Mouse (Mus musculus) brown adipose tissue, adult 24 weeks (tissue): ENCODE measurements around the gene Usp6nl. TPM values are rescaled to one million over a fixed set of nuclear protein-coding genes. Genes with fewer than 3 reads are reported as not detected.
A peak's percentile ranks its signal among the peaks of the same experiment; 100 is the strongest.

Source experiments
- H3K27ac ChIP-seq: fragments of 200-500 bp; replicated peaks from 2 replicates; pipeline ENCODE4 v1.5.1; 2012; ENCODE audit warnings: low read depth, mild to moderate bottlenecking, low read length
- H3K4me1 ChIP-seq: fragments of 200-500 bp; 2 replicates; pipeline ENCODE4 v1.6.1; 2012; ENCODE audit warnings: low read length, mixed read lengths; ENCODE audit not compliant: control insufficient read depth, insufficient read depth, insufficient read length
- H3K4me3 ChIP-seq: fragments of 200-500 bp; 2 replicates; pipeline ENCODE4 v1.5.1; 2012; ENCODE audit warnings: low read depth, mild to moderate bottlenecking, low read length, moderate library complexity; ENCODE audit not compliant: insufficient read depth
- polyA plus RNA-seq: library from polyadenylated mRNA; stranded (reverse); fragments of >200 nt; gene quantifications from 2 replicates; pipeline ENCODE4 v1.2.4, GENCODE M21; 2012; ENCODE audit not compliant: missing spikeins, insufficient read depth, insufficient read length

Usp6nl gene
- polyA plus RNA-seq, 1 experiment, result 5.6 TPM

DNA sequence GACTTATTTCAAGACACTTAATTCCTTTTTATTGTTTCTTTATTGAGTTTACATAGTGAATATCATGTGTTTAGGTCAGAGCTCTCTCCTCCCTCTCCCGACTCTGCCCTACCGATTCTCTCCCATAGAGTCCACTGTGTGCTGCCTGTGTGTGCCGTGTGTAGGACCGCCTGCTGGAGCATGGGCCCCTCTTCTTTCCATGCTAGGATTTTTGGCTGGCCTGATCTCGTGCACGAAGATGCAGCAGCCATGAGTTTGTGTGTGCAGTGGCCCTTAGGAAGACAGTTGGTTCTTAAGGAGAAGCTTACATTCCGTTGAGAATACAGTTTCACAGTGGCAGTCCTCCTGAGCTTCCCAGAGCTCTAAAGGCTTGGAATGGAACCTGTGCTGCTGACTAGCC, 19.0 kb downstream of the Usp6nl start:
- Histone ChIP-seq H3K4me3 (no peak overlapping the region), H3K4me1 (peaks cover 7% of the 10 kb centered on the region; the same call in 1 of the 2 replicates)

DNA sequence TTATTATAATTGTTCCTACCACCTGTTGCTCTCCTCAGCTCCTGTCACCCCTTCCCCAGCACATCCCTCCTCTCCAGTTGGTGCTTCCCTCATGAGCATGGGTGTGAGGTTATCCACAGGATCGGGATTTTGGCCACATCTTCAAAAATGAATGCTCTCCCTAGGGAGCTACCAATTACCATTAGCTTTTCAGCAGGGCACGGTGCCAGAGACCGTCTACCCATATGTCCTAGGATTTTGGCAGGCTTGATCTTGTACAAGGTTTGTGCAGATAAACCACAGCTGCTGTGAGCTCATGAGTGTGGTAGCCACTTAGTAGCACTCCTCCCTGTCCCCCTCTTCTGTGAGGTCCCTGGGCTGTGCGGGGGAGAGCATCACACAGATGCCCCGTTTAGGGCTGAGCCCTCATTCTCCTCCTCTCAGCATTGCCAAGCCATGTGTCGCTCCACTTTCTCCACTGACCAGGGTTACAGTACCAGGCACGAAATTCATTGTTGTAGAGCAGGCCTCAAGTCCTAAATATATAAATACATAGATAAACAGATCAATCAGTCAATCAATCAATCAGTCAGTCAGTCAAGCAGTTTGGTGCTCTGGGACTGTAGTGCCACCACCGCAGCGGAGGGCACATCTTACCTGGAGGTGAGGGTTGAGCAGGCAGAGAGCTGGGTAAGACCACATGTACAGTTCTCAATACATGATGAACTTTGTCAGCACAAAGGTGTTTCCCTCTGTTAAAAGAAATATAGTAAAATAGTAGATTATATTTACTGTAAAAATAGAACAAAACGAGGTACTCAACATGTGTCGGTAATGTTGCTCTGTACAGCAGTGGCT, 27.0 kb downstream of the Usp6nl start:
- Histone ChIP-seq H3K27ac (no peak overlapping the region), H3K4me3 (no peak overlapping the region), H3K4me1 (no peaks in the 10 kb centered on the region)

More for the DNA sequence above, 19.0 kb downstream of the Usp6nl start:
- no peak overlapping the region for H3K27ac ChIP-seq

DNA sequence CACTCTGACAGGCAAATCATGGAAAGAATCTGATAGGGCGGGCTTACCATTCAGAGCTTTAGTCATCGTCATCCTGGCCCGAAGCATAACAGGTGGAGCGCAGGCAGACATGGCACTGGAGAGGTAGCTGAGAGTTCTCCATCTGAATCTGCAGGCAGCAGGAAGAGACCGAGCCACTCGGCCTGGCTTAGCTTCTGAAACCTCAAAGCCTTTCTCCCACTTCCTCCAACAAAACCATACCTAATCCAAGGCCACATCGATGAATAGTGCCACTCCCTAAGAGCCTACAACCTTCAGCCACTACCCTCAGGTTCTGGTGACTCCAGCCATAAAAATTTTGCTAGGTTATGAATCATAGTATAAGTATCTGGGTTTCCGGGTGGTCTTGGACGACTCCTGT, 27.7 kb downstream of the Usp6nl start:
- Histone ChIP-seq H3K4me3 (no peak overlapping the region), H3K27ac (no peak overlapping the region), H3K4me1 (no peaks in the 10 kb centered on the region)

DNA sequence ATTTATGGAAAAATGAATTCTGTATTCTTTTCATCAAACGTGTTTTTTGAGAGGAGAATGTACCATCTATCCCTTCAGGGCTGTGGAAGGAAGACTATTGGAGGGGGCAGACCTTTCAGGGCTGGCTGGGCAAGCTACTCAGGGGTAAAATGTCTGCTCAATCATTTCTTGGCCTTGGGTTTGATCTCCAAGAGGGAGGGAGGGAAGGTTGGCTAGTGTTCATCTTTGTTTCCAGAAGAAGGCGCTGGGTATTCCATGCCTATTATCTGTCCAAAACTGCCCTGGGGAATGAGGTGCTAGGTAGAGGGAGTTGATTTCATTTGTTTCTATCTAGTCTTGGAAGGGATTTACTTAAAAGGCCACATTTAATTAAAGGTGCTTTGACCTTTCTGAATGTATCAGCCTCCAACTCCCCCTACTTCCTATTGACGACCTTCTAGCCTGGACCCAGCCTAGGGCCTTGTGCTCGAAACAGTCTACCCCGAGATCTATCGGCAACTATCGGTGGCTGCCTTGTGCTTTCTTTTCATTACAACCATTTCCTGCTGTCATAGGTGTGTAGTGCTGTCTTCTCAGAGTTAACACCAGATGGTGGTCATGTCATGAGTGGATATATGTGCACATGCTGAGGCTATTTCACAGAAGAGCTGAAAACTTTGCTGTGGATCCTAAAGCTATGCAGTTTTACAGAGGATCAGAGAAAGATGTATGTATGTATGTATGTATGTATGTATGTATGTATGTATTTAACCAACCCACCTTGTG, 28.6 kb downstream of the Usp6nl start:
- Histone ChIP-seq H3K4me3 (no peak overlapping the region), H3K4me1 (no peaks in the 10 kb centered on the region), H3K27ac (no peak overlapping the region)

DNA sequence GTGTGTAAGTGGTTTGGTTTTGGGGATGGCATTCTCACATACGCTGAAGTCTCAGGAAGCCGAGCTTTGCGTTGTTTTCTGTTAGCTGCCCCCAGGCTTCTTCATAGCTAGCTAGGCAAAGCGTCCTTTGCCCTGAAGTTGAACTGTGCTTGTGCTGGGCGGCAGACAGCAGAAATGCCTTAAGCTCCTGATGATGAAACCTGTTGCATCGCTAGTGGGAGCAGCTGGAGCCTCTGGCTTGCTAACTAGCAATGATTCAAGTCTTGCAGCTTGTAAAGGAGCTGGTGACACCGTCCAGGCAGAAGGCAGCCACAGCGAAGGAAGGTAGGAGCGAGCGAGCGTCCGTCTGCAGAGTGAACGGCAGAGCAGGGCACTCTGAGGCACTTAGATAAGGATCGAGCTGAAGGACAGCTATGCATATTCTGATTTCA, 30.1 kb downstream of the Usp6nl start:
- Histone ChIP-seq H3K27ac (no peak overlapping the region), H3K4me3 (no peak overlapping the region; the same call in 1 of the 2 replicates), H3K4me1 (no peaks in the 10 kb centered on the region)

DNA sequence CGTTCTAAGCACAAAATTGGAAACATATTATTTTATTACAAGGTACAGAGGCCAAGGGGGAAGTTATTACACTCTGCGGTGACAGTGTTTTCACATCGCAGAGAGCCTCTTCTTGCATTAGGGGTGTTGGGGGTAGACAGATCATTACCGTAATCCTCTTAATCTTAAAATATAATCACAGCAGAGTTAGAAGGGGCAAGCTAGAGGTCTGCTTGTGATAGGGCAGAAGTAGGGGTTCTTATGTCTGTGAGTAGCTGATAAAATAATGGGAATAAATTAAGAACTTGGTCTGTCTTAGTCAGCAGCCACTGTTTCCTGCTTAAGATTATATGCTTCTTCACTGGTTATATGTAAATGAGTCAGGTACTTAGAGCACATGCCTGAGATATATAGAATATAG, 30.6 kb downstream of the Usp6nl start:
- Histone ChIP-seq H3K4me3 (no peak overlapping the region), H3K4me1 (no peaks in the 10 kb centered on the region), H3K27ac (no peak overlapping the region)

DNA sequence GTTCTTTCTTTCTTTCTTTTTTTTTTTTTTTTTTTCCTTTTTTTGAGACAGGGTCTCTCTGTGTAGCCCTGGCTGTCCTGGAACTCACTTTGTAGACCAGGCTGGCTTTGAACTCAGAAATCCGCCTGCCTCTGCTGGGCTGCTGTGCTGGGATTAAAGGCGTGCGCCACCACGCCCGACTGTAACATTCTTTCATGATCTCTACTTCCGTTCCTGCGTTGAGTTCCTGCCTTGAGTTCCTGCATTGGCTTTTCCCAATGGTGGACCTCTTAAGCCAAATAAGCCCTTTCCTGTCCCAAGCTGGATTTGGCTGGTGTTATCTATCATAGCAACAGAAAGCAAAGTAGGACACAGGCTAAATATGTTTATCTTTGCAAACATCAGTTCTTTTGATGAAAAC, 34.8 kb downstream of the Usp6nl start:
- H3K27ac ChIP-seq, result no peak overlapping the region
- peaks cover 9% of the 10 kb centered on the region; the same call in 1 of the 2 replicates for H3K4me1 ChIP-seq
- H3K4me3 ChIP-seq, result no peak overlapping the region

DNA sequence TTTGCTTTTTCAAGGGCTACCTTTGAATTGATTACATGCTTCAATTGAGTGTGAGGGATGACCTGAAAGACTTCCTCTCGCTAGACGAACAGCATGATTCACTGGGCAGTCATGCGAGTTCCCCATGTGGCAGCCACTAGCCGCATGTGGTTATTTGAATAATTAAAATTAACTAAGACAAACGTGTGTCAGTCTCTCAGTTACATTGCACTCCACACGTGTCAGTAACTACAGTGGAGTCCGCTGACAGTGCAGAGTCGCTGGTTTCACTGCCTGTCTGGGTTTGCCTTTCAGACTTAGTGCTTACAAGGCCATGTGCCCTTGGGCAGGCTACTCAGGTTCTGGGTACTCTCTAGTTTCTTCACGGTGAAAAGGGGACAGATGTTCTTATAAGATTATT, 37.2 kb downstream of the Usp6nl start:
- no peak overlapping the region for H3K27ac ChIP-seq
- no peak overlapping the region for H3K4me3 ChIP-seq
- peaks cover 9% of the 10 kb centered on the region; the same call in 1 of the 2 replicates for H3K4me1 ChIP-seq

DNA sequence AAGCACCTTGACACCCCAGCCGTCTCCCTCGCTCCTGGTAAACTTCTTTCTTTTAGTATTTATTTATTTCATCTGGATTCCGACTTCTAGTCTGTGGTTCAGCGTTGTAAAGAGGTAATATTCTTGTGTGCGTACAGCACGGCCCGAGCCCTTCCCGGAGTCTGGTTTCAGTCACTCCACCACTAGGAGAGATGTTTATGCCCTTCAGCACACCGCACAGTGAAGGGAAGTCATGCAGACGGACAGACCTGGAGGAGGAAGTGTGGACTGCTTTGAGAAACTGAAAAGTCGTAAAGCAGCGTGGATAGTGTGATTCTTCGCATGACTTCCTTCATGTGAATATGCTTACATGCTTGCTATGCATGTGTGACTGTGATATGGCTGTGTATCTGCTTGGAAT, 40.7 kb downstream of the Usp6nl start:
- peaks cover 11% of the 10 kb centered on the region; the same call in 1 of the 2 replicates for H3K4me1 ChIP-seq
- H3K4me3 ChIP-seq, result no peak overlapping the region
- H3K27ac ChIP-seq, result no peak overlapping the region

DNA sequence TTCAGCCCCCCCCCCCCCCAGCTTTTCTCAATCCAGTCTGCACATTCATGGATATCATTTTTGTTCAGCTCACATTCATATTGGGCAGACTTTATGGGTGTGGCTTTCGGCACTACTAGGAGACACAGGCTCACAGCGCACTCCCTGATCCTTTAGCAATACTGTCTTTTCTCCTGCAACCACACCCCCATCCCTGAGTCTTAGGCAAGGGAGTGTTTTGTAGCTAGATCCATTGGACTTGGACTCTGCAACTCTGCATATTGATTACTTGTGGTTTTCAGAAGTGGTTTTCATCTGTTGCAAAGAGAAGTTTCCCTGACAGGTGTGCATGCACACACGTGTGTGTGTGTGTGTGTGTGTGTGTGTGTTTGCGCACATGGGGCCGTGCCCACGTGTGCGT, 41.5 kb downstream of the Usp6nl start:
- Histone ChIP-seq H3K27ac (no peak overlapping the region), H3K4me3 (no peak overlapping the region), H3K4me1 (peaks cover 9% of the 10 kb centered on the region; the same call in 1 of the 2 replicates)

DNA sequence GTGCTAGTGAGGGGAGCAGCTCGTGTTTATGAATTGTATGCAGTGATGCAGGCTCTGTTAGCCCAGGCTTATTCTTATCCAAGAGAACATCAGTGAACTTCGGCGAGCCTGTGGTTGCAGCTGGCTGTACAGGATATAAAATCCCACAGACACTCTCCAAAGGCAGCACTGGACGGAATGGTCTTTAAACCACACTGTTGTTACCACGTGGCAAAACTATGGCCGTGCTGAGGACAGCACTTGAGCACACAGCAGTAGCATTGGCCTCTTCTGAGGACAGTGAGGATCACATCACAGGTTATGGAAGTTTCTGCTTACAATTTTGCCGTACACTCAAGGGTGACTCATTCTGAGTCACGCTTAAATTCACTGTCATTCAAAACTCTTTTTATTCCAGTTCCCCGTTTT, 44.1 kb downstream of the Usp6nl start:
- Histone ChIP-seq H3K27ac (0 out of 2 replicates have a peak overlapping the region, but pooled peaks have one; percentile 5), H3K4me3 (no peak overlapping the region), H3K4me1 (peaks cover 5% of the 10 kb centered on the region; the same call in 1 of the 2 replicates)

DNA sequence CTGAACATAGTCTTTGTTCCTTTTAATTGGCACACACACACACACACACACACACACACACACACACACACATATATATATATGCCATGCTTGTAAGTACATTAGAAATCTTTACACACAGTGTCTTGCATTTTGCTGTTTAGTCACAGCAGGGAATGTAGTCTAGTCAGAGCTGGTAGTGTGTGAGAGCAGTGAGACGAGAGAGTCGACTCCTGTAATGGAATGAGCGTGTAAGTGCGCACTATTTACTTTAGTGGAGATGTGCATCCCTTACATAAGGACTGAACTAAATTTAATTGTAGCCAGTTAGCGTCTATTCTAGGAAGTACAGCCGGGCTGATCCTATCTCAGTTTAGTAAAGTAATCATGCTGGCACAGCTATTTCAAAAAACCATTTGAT, 44.5 kb downstream of the Usp6nl start:
- Histone ChIP-seq H3K4me1 (peaks cover 4% of the 10 kb centered on the region; the same call in 1 of the 2 replicates), H3K4me3 (no peak overlapping the region), H3K27ac (no peak overlapping the region)

DNA sequence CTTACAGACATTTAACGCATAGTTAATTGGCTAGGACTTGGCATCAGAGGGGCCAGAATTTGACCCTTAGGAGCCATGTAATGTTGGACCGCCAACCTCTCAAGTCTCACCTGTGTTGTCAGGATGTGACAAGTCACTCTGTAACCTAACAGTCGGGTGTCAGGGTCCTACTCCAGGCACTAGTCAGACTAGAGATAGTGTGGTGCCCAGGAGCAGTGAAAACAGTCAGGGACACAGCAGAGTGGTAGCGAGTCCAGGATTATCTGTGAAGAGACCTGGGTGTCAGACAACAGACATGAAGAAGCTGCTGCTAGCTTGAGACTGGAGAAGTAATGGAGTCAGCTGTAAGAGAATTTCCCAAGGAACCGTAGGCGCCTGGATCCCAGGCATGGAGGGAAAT, 45.0 kb downstream of the Usp6nl start:
- peaks cover 2% of the 10 kb centered on the region; the same call in 1 of the 2 replicates for H3K4me1 ChIP-seq
- no peak overlapping the region for H3K4me3 ChIP-seq
- no peak overlapping the region for H3K27ac ChIP-seq

DNA sequence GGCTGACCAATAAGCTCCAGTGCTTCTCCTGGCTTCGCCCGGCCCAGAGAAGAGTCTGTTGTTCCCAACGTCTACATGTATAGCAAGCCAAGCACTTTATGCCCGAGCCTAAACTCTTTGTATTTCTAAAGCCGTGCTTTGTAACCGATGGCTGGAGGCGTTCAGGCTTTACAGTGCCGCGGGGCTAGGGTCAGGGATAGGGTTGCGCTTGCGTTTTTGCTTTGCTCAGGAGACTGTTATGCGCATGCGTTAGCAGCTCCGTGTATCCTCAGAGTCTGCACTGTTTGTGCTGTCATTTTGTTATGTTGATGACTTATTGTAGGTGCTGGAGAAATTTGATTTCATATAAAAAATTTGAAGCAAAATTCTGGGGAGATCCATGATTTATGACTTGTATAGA, 51.7 kb downstream of the Usp6nl start:
- Histone ChIP-seq H3K4me3 (no peak overlapping the region), H3K4me1 (peaks cover 7% of the 10 kb centered on the region; the same call in 1 of the 2 replicates), H3K27ac (no peak overlapping the region)

DNA sequence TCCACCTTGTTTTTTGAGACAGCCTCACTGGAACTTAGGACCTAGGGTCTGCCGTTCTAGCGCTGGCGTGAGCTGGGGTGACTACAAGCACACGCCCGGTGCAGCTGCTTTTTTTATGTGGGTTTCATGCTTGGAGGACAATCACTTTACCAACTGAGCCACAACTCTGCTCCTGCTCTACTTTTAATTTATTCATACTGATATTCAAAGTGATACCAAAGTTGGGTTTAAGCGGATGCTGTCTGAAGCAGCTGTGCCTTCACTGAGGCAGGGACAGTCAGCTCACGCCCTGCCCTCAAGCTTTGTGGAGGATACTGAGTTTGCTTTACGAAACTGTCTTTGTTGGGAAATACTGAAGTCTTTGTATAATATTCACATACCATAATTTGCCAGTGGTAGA, 53.6 kb downstream of the Usp6nl start:
- Histone ChIP-seq H3K27ac (no peak overlapping the region), H3K4me1 (peaks cover 7% of the 10 kb centered on the region), H3K4me3 (no peak overlapping the region)
